Mouse (Mus musculus) ovary, adult 18-20 months (tissue): ENCODE data around the gene Nwd1.

Source experiments
- DNase-seq: peaks from one replicate; pipeline ENCODE4 v3.0.0; 2022; ENCODE audit warnings: low spot score, mixed read lengths

Gene Nwd1

GRCm38 (mm10) chr8:72712569-72712968 lies 66.1 kb downstream of the Nwd1 start:
- no peak for DNase-seq

GRCm38 (mm10) chr8:72716594-72716993 lies 70.1 kb downstream of the Nwd1 start:
- DNase-seq, result no peak

- peak; percentile 62 for DNase-seq
These were observed 74.0 kb downstream of the Nwd1 start for GRCm38 (mm10) chr8:72720541-72720940.

- DNase-seq, result peak; percentile 88
These were observed 76.5 kb downstream of the Nwd1 start, which contains the start of gene Sin3b for GRCm38 (mm10) chr8:72722769-72723650. Gene Sin3b (plus strand): TSS chr8:72723285.

GRCm38 (mm10) chr8:72723651-72724001 lies 77.1 kb downstream of the Nwd1 start:
- no peak for DNase-seq

GRCm38 (mm10) chr8:72728636-72729035 lies 82.1 kb downstream of the Nwd1 start:
- DNase-seq, result no peak

- no peak for DNase-seq
These were observed 88.5 kb downstream of the Nwd1 start for GRCm38 (mm10) chr8:72735001-72735400.

- DNase-seq, result no peak
These were observed 90.4 kb downstream of the Nwd1 start for GRCm38 (mm10) chr8:72736868-72737267.

GRCm38 (mm10) chr8:72746061-72746460 lies 99.5 kb downstream of the Nwd1 start:
- DNase-seq, result no peak

- DNase-seq, result no peak
These were observed 103.3 kb downstream of the Nwd1 start for GRCm38 (mm10) chr8:72749846-72750245.

GRCm38 (mm10) chr8:72750266-72750665 lies 103.8 kb downstream of the Nwd1 start:
- DNase-seq, result no peak

- DNase-seq, result no peak
These were observed 104.6 kb downstream of the Nwd1 start for GRCm38 (mm10) chr8:72751126-72751525.

- DNase-seq, result no peak
These were observed 105.8 kb downstream of the Nwd1 start for GRCm38 (mm10) chr8:72752289-72752688.

GRCm38 (mm10) chr8:72753165-72753564 lies 106.7 kb downstream of the Nwd1 start:
- DNase-seq, result peak; percentile 0

GRCm38 (mm10) chr8:72753781-72754180 lies 107.3 kb downstream of the Nwd1 start:
- DNase-seq, result no peak

GRCm38 (mm10) chr8:72756031-72756430 lies 109.5 kb downstream of the Nwd1 start:
- DNase-seq, result peak; percentile 0

- DNase-seq, result no peak
These were observed 110.4 kb downstream of the Nwd1 start for GRCm38 (mm10) chr8:72756771-72757390.

GRCm38 (mm10) chr8:72757426-72758195 lies 111.1 kb downstream of the Nwd1 start:
- no peak for DNase-seq

GRCm38 (mm10) chr8:72758310-72758709 lies 111.8 kb downstream of the Nwd1 start:
- DNase-seq, result no peak

GRCm38 (mm10) chr8:72760216-72760615 lies 113.7 kb downstream of the Nwd1 start:
- DNase-seq, result no peak

- DNase-seq, result no peak
These were observed 115.0 kb downstream of the Nwd1 start, which contains the start of gene F2rl3 for GRCm38 (mm10) chr8:72761322-72762051. Gene F2rl3 (plus strand): TSS chr8:72761880.

- DNase-seq, result no peak
These were observed 115.8 kb downstream of the Nwd1 start for GRCm38 (mm10) chr8:72762306-72762705.
